Mouse (Mus musculus) frontal cortex, adult 2 months (tissue): ENCODE results near the gene Cd200r3. TPM values are rescaled to one million over a fixed set of nuclear protein-coding genes. Genes with fewer than 3 reads are reported as not detected.

ENCODE experiments used
- DNase-seq, 2 experiments: peaks; one replicate each; pipeline ENCODE4 v3.0.0; 2022; ENCODE audit warnings: low spot score in 1 of 2; ENCODE audit errors: extremely low spot score in 1 of 2
- polyA plus RNA-seq: library from polyadenylated mRNA; depleted of rRNA; stranded (reverse); fragments of >200 nt; gene quantifications from 2 replicates; pipeline ENCODE4 v1.2.3, GENCODE M21; 2012

Gene Cd200r3
- polyA plus RNA-seq, 1 experiment = not detected

GRCm38 (mm10) chr16:44986029-44986428 lies 42.6 kb downstream of the Cd200r3 start:
- no peak for DNase-seq

GRCm38 (mm10) chr16:44988667-44989357 lies 45.3 kb downstream of the Cd200r3 start:
- no peak for DNase-seq

GRCm38 (mm10) chr16:44993319-44994019 lies 50.0 kb downstream of the Cd200r3 start:
- peak in 1 of 2 experiments; percentile 8 for DNase-seq

GRCm38 (mm10) chr16:44994206-44994953 lies 50.9 kb downstream of the Cd200r3 start:
- no peak for DNase-seq

GRCm38 (mm10) chr16:44995111-44995510 lies 51.6 kb downstream of the Cd200r3 start:
- no peak for DNase-seq

GRCm38 (mm10) chr16:44996701-44997100 lies 53.2 kb downstream of the Cd200r3 start:
- DNase-seq = no peak

- no peak for DNase-seq
Observed at GRCm38 (mm10) chr16:44999537-44999936, 56.1 kb downstream of the Cd200r3 start.

GRCm38 (mm10) chr16:45004443-45004842 lies 61.0 kb downstream of the Cd200r3 start:
- DNase-seq = peak in 1 of 2 experiments; percentile 7

- no peak for DNase-seq
Observed at GRCm38 (mm10) chr16:45005280-45005679, 61.8 kb downstream of the Cd200r3 start.

GRCm38 (mm10) chr16:45006971-45007370 lies 63.5 kb downstream of the Cd200r3 start:
- no peak for DNase-seq

GRCm38 (mm10) chr16:45007807-45008206 lies 64.3 kb downstream of the Cd200r3 start:
- DNase-seq = peak in 1 of 2 experiments; percentile 8

- DNase-seq = no peak
Observed at GRCm38 (mm10) chr16:45009634-45010033, 66.2 kb downstream of the Cd200r3 start.

GRCm38 (mm10) chr16:45015591-45015990 lies 72.1 kb downstream of the Cd200r3 start:
- DNase-seq = no peak

GRCm38 (mm10) chr16:45016488-45016887 lies 73.0 kb downstream of the Cd200r3 start:
- no peak for DNase-seq

GRCm38 (mm10) chr16:45018868-45019267 lies 75.4 kb downstream of the Cd200r3 start:
- DNase-seq = no peak

- DNase-seq = no peak
Observed at GRCm38 (mm10) chr16:45020055-45020454, 76.6 kb downstream of the Cd200r3 start.

- no peak for DNase-seq
Observed at GRCm38 (mm10) chr16:45020669-45021309, 77.3 kb downstream of the Cd200r3 start.

- no peak for DNase-seq
Observed at GRCm38 (mm10) chr16:45021443-45021842, 78.0 kb downstream of the Cd200r3 start.

GRCm38 (mm10) chr16:45023904-45024303 lies 80.4 kb downstream of the Cd200r3 start:
- DNase-seq = peak; percentile 12 to 79

- DNase-seq = no peak
Observed at GRCm38 (mm10) chr16:45025321-45025720, 81.8 kb downstream of the Cd200r3 start.

- DNase-seq = no peak
Observed at GRCm38 (mm10) chr16:45029080-45029479, 85.6 kb downstream of the Cd200r3 start.
